ENCODE assay signal across 9 mouse cellular contexts in the genomic region with DNA sequence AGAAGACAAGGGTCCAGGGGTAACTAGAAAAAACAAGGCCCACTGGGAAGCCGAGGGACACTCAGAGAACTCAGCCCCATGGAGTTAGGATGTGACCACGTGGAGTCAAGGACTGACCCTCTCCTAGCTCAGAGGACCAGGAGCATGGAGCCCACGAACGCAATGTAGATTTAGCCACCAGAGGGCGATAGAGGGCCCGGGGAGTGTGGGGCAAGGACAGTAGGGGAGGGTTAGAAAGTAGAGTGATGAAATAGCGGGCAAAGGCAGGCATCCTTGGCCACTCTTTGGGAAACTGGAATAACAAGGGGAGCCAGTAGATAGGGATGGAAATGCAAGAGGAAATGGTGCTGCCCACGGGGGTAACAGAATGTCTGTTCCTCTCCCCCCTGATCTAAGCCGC. TPM values are rescaled to one million over a fixed set of nuclear protein-coding genes. Genes with fewer than 3 reads are reported as not detected.
A peak's percentile ranks its signal among the peaks of the same experiment; 100 is the strongest.
DNase-seq lines count a peak whose midpoint lies in the region; ATAC-seq and TF ChIP-seq lines count a peak whose summit lies in the region.
"Had no signal": no experiment of that assay in that cellular context is flagged by ENCODE, and none has a peak within 500 bp of the region (broad histone marks: within the 10 kb centered on the region; RNA-seq: fewer than 3 reads in every experiment).

No protein-coding gene starts in this region.

- DNase-seq in heart, adult 2 months: peak in 1 of 2 experiments; percentile 44
- DNase-seq in heart, adult 9 months (ENCODE audit: low spot score in 2 of 2): no peak
- DNase-seq in B cell, adult 2 months: peak; percentile 76 to 79
- DNase-seq in adipocyte (ENCODE audit: low spot score): peak; percentile 4
- peak; percentile 19 to 74 for DNase-seq in spleen, postnatal 4 days (ENCODE audit: low spot score in 2 of 2)
- DNase-seq in left cerebral cortex, postnatal 25 days (ENCODE audit: low spot score in 2 of 2): no peak

- no peaks in the 10 kb centered on the region for H3K27me3 ChIP-seq in heart, adult 2 months (ENCODE audit: control insufficient read depth, insufficient read depth, low read length)
- no peaks in the 10 kb centered on the region for H3K27me3 ChIP-seq in neural tube, embryonic 15.5 days (replicated peaks)
- H3K27me3 ChIP-seq: limb, embryonic 12.5 days had no signal

- intact Hi-C loops in heart, adult 2 months (cut with DNase I): loop anchor here (5.0 kb wide), 1 partner anchor 68 kb away; no protein-coding TSS in a partner anchor
- intact Hi-C loops in left cerebral cortex, postnatal 25 days (cut with DNase I): no loop called here

- no peak for TF ChIP-seq POLR2A in heart, adult 2 months (IDR thresholded peaks at IDR 0.05; ENCODE audit: insufficient read depth, low read depth, low read length)

- no peaks in the 10 kb centered on the region for H3K36me3 ChIP-seq in heart, adult 2 months (ENCODE audit: control insufficient read depth, insufficient read depth, low read length)
- no peaks in the 10 kb centered on the region for H3K36me3 ChIP-seq in neural tube, embryonic 15.5 days
- H3K36me3 ChIP-seq: limb, embryonic 12.5 days had no signal

- H3K9me3 ChIP-seq in neural tube, embryonic 15.5 days (replicated peaks): 0 out of 2 replicates have a peak, but pooled peaks cover 2% of the 10 kb centered on the region
- H3K9me3 ChIP-seq: limb, embryonic 12.5 days had no signal

- H3K27ac ChIP-seq in heart, adult 2 months: no peak overlapping the region
- H3K27ac ChIP-seq in neural tube, embryonic 15.5 days (replicated peaks): no peak overlapping the region
- H3K27ac ChIP-seq: limb, embryonic 12.5 days had no signal

- no peak overlapping the region for H3K9ac ChIP-seq in heart, adult 2 months (ENCODE audit: low read depth, low read length)
- H3K9ac ChIP-seq in neural tube, embryonic 15.5 days (replicated peaks): no peak overlapping the region
- H3K9ac ChIP-seq: limb, embryonic 12.5 days had no signal

- H3K4me2 ChIP-seq in neural tube, embryonic 15.5 days: no peak overlapping the region
- H3K4me2 ChIP-seq: limb, embryonic 12.5 days had no signal

- peak; percentile 48 for ATAC-seq in inflammation-experienced regulatory T-cells, adult 6 months
- no peak for ATAC-seq in neural tube, embryonic 15.5 days (ENCODE audit: low FRiP score)

- peak; percentile 69 for TF ChIP-seq CTCF in heart, adult 2 months (IDR thresholded peaks at IDR 0.05)

- 41% methylated on average over 9 of the region's 9 CpGs for WGBS in heart, adult 2 months
- WGBS in neural tube, embryonic 15.5 days: 55% methylated on average over 9 of the region's 9 CpGs

- H3K79me2 ChIP-seq in heart, adult 2 months (replicated peaks; ENCODE audit: control insufficient read depth, insufficient read depth, low read length): no peaks in the 10 kb centered on the region

- no peaks in the 10 kb centered on the region for H3K4me1 ChIP-seq in heart, adult 2 months (ENCODE audit: control insufficient read depth, insufficient read depth, low read length)
- no peaks in the 10 kb centered on the region for H3K4me1 ChIP-seq in neural tube, embryonic 15.5 days
- H3K4me1 ChIP-seq: limb, embryonic 12.5 days had no signal

- H3K4me3 ChIP-seq in heart, adult 2 months: no peak overlapping the region
- H3K4me3 ChIP-seq in neural tube, embryonic 15.5 days (replicated peaks): no peak overlapping the region
- H3K4me3 ChIP-seq: limb, embryonic 12.5 days had no signal

- TF ChIP-seq EP300 in heart, adult 2 months (IDR thresholded peaks at IDR 0.05; ENCODE audit: insufficient read depth, low read depth, low read length): no peak

RNA-seq across cellular contexts. Expression of a gene that starts 26.5 kb away (rescaled TPM):
- total RNA-seq in heart, adult 2 months (2021): 10 to 100 TPM; 11.4 to 12.1 TPM
- polyA plus RNA-seq in heart, adult 2 months (2012; rRNA removed): 8.2 and 15.7 TPM in 2 replicates
- polyA plus RNA-seq in inflammation-experienced regulatory T-cells, adult 6 months (2017; shearing (Covaris generic)): under 1 TPM in 2 of 3 experiments, not detected in 1; 0.11 to 0.12 TPM
- polyA plus RNA-seq in neural tube, embryonic 15.5 days (2015; fragmentation: Nextera tagmentation; extraction: Ambion mirVana): 0.70 and 1.5 TPM in 2 replicates
- 1 to 10 TPM; 2.6 to 4.4 TPM for total RNA-seq in left cerebral cortex, postnatal 25 days (2021)

Comparison
In these comparisons a context has a peak if more than half of its experiments do, and no peak if none do; other contexts are left out.
1. DNase-seq: peak in B cell, adult 2 months (2 of 2), adipocyte (single experiment) and spleen, postnatal 4 days (2 of 2); none in heart, adult 9 months (0 of 2) and left cerebral cortex, postnatal 25 days (0 of 2).